Mouse (Mus musculus) embryonic facial prominence, embryonic 11.5 days (tissue): ENCODE measurements at regions not wholly inside any gene's neighbourhood (a gene's known extent, or its start where the extent isn't known, plus 50 kb on each side); places are given as distances from the start of the nearest gene placed in this dataset.

ENCODE experiments used
- ATAC-seq: fragments of 200-750 bp; cut with Nextera tagmentation; replicated peaks from 2 replicates; pipeline ENCODE4 v1.8.0; 2017; ENCODE audit warnings: low read depth; ENCODE audit not compliant: insufficient number of reproducible peaks, low FRiP score, low TSS enrichment
- DNase-seq: peaks from one replicate; pipeline ENCODE4 v3.0.0-alpha.2; 2015; ENCODE audit warnings: low spot score
- H3K27ac ChIP-seq: fragments of 300-500 bp; sonication (generic); replicated peaks from 2 replicates; pipeline ENCODE4 v1.5.1; 2014; ENCODE audit warnings: mild to moderate bottlenecking, low read depth, low read length, control low read depth
- H3K27me3 ChIP-seq: fragments of 300-500 bp; sonication (generic); 2 replicates; pipeline ENCODE4 v1.6.1; 2014; ENCODE audit warnings: mild to moderate bottlenecking, low read length, moderate library complexity, mixed read lengths; ENCODE audit not compliant: control insufficient read depth, insufficient read depth
- H3K36me3 ChIP-seq: fragments of 300-500 bp; sonication (generic); replicated peaks from 2 replicates; pipeline ENCODE4 v1.6.1; 2014; ENCODE audit warnings: low read depth, mild to moderate bottlenecking, low read length, moderate library complexity, mixed read lengths; ENCODE audit not compliant: control insufficient read depth, insufficient read depth
- H3K4me1 ChIP-seq: fragments of 300-500 bp; sonication (generic); 2 replicates; pipeline ENCODE4 v1.6.1; 2014; ENCODE audit warnings: low read length, mixed read lengths; ENCODE audit not compliant: control insufficient read depth, insufficient read depth
- H3K4me2 ChIP-seq: fragments of 300-500 bp; sonication (generic); 2 replicates; pipeline ENCODE4 v1.6.1; 2014; ENCODE audit warnings: low read depth, mild to moderate bottlenecking, control low read depth, low read length, moderate library complexity
- H3K4me3 ChIP-seq: fragments of 300-500 bp; sonication (generic); 2 replicates; pipeline ENCODE4 v1.5.1; 2014; ENCODE audit warnings: low read depth, low read length, control low read depth
- H3K9ac ChIP-seq: fragments of 300-500 bp; sonication (generic); replicated peaks from 2 replicates; pipeline ENCODE4 v1.6.1; 2014; ENCODE audit warnings: mild to moderate bottlenecking, control low read depth, low read length
- H3K9me3 ChIP-seq: fragments of 300-500 bp; sonication (generic); replicated peaks from 2 replicates; pipeline ENCODE4 v1.6.1; 2016; ENCODE audit warnings: mild to moderate bottlenecking, low read length, inconsistent platforms, mixed read lengths; ENCODE audit not compliant: control insufficient read depth
- WGBS: fragments of 180-500 bp; shearing (Covaris S2); extraction: QIAGEN DNeasy Blood & Tissue Kit; methylation state at CpG from one replicate; pipeline ENCODE4 v1.1.7; 2014; 5-methylcytosine and 5-hydroxymethylcytosine counted together

DNA sequence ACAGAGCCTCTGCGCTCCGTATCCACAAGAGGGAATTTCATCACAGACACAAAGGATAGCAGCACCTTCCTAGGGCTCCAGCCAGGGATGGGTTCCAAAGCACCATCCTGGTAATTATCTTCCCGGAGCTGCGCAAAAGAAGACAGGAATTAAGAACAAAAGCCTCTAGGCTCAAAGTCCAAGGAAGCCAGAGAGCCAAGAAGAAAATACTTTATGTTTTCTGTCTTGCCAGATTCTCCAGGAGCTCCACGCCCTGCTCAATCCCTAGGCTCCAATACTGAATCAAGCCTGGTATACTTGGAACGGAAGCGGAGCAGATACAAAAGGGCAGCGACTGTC is 54.4 kb downstream of the Irf2bpl start:
- no peak for ATAC-seq
- Histone ChIP-seq H3K27me3 (no peaks in the 10 kb centered on the region), H3K27ac (no peak overlapping the region), H3K4me1 (peaks cover 6% of the 10 kb centered on the region), H3K36me3 (no peaks in the 10 kb centered on the region), H3K4me2 (no peak overlapping the region), H3K9ac (no peak overlapping the region), H3K9me3 (no peaks in the 10 kb centered on the region), H3K4me3 (no peak overlapping the region)
- WGBS, result 56% methylated on average over 8 of the region's 8 CpGs
- no peak for DNase-seq

DNA sequence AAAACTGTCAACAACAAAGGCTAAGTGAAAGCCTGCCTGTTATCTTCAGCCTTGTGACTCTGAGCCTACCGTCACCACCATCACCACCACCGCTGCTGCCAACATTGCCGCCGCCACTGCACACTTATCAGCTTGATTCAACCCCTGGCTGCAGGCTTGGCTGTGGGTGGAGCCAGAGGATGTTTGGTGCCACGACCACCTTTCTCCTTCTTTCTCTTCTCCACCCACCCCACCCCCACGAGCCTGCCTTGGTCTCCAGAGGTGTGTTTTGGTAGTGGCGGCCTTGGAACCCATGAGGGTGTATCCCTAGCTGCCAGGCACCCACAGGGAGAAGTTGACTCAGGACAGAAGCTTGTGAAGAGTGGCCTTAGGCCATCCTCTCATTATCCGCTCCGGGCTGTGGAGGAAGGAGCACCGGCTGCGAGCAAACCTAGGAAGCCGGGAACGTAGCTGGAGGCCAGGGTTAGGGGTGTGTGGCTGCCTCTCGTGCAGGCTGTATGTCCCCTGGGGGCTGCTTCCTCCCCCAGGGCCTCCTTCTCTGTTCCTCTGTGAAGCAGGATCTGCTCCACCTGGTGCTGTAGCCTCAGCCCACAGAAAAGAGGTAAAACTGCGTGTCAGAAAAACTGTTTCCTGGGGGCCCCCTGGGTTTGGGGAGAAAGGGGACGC is 54.9 kb downstream of the Irf2bpl start:
- Histone ChIP-seq H3K27ac (no peak overlapping the region), H3K4me2 (no peak overlapping the region), H3K9ac (no peak overlapping the region), H3K4me1 (peaks cover 10% of the 10 kb centered on the region), H3K27me3 (no peaks in the 10 kb centered on the region), H3K4me3 (no peak overlapping the region), H3K9me3 (no peaks in the 10 kb centered on the region), H3K36me3 (no peaks in the 10 kb centered on the region)
- DNase-seq, result no peak
- WGBS, result 54% methylated on average over 16 of the region's 16 CpGs
- ATAC-seq, result no peak

DNA sequence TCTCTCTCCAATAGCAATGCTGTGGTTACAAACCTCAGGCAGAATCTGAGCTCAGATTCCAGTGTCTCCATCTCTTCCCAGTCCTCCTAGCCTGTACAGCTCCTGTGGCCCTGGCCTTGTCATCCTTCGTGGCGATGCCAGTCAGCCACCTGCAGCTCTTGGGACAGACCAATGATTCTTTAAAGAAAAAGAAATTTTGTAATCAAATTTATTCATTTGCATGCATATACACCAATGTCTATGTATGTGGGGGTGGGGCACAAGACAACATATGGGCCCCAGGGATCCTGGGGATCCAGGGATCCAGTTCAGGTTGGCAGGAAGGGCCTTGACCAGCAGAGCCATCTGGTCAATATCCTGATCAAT is 57.4 kb downstream of the Irf2bpl start:
- Histone ChIP-seq H3K9ac (no peak overlapping the region), H3K36me3 (no peaks in the 10 kb centered on the region), H3K27ac (no peak overlapping the region), H3K4me1 (peaks cover 10% of the 10 kb centered on the region), H3K27me3 (no peaks in the 10 kb centered on the region), H3K9me3 (no peaks in the 10 kb centered on the region), H3K4me2 (no peak overlapping the region), H3K4me3 (no peak overlapping the region)
- 94% methylated on average over 2 of the region's 2 CpGs for WGBS
- ATAC-seq (no peak), DNase-seq (no peak)

DNA sequence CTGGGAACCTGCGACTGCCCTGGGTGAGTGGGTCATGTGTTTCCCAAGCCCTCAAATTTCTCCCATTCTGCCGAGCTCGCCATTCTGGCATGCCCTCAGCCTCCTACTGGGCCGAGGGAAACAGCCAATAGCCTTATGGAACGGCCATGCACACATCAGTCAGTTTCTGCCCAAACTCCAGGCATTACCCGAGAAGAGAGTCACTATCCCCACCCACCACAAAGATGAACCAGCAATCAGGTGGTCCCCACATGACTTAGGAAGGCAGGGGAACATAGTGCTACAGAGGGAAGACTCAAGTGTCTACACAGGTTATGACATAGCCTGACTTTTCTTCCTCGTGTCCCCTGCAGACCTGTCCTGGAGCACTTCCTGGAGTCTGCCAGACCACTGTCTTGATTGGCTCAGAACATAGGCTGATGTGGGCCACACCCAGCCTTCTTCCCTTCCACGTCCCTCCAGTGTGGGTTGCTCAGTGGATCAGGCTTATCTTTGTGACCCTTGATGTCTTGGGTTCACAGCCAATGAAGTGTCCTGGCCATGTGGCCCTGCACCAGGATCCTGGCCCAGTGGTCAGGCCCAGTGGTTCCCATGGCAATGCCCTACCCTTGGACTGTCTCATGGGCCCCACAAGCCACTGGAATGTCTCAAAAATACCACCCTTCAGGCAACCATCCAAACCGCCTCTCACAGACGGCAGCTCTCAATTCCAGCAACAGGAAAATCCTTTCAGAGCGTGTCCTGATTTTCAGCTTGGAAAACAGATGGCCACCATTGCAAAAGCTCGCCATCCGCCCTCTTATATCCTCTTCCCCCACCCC is 58.0 kb downstream of the Irf2bpl start:
- no peaks in the 10 kb centered on the region for H3K36me3 ChIP-seq
- DNase-seq, result no peak
- H3K27me3 ChIP-seq, result no peaks in the 10 kb centered on the region
- 66% methylated on average over 13 of the region's 13 CpGs for WGBS
- no peaks in the 10 kb centered on the region for H3K9me3 ChIP-seq
- no peak overlapping the region for H3K27ac ChIP-seq
- no peak overlapping the region for H3K9ac ChIP-seq
- H3K4me2 ChIP-seq, result no peak overlapping the region
- no peak overlapping the region for H3K4me3 ChIP-seq
- ATAC-seq, result no peak
- peaks cover 5% of the 10 kb centered on the region for H3K4me1 ChIP-seq

- no peak for ATAC-seq
- Histone ChIP-seq H3K9ac (no peak overlapping the region), H3K9me3 (no peaks in the 10 kb centered on the region), H3K4me3 (no peak overlapping the region), H3K36me3 (no peaks in the 10 kb centered on the region), H3K27me3 (no peaks in the 10 kb centered on the region), H3K4me2 (no peak overlapping the region), H3K27ac (peak overlapping the region; percentile 96; the same call in 1 of the 2 replicates), H3K4me1 (peaks cover 5% of the 10 kb centered on the region)
- WGBS, result 51% methylated on average over 6 of the region's 6 CpGs
- DNase-seq, result no peak
Measured at GRCm38 (mm10) chr12:86825584-86826419, 58.8 kb downstream of the Irf2bpl start.

DNA sequence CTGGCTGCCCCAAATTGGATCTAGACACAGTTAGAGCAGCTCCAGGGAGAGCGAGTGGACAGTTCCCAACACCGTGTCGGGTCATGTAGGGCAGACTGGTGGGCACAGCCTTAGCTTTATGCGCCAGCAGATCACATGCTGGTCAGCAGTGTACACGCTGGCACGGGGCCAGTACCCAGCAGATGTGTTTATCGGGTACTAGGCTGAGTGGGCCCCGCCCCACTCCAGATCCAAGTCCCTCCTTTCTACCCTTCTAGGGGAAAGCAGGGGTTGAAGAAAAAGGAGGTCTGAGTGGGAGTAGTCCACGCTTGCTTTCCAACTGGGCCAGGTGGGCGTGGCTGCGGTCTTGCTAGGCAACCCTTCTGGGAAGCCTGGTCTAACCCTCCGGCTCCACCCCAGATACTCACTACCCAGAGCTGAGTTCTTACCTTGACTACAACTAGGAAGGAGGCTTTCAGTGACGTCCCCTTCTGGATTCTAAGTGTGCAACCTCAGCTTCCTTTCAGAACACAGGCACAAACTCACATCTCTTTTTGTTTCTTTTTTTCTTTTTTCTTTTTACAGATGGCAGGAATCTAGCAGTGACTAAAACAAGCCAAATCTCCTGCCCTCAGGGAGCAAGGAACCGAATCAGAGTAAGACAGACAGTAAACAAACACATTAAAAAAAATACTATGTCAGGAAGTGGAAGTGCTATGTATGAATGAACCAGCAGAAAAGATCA is 59.6 kb downstream of the Irf2bpl start:
- no peaks in the 10 kb centered on the region for H3K9me3 ChIP-seq
- no peaks in the 10 kb centered on the region for H3K27me3 ChIP-seq
- peaks cover 5% of the 10 kb centered on the region for H3K4me1 ChIP-seq
- ATAC-seq, result peak; percentile 50
- H3K36me3 ChIP-seq, result no peaks in the 10 kb centered on the region
- 16% methylated on average over 14 of the region's 14 CpGs for WGBS
- H3K4me3 ChIP-seq, result no peak overlapping the region
- H3K4me2 ChIP-seq, result peak overlapping the region; percentile 23; the same call in 1 of the 2 replicates
- peak overlapping the region; percentile 96 for H3K27ac ChIP-seq
- H3K9ac ChIP-seq, result no peak overlapping the region; the same call in 1 of the 2 replicates
- peak; percentile 71 for DNase-seq

GRCm38 (mm10) chr12:86823855-86824589 is 60.6 kb downstream of the Irf2bpl start:
- H3K4me3 ChIP-seq, result no peak overlapping the region
- WGBS, result under 1% methylated on average over 29 of the region's 29 CpGs
- peak; percentile 94 for DNase-seq
- H3K9me3 ChIP-seq, result no peaks in the 10 kb centered on the region
- H3K4me2 ChIP-seq, result peak overlapping the region; percentile 14
- H3K27me3 ChIP-seq, result no peaks in the 10 kb centered on the region
- H3K4me1 ChIP-seq, result peaks cover 5% of the 10 kb centered on the region
- H3K36me3 ChIP-seq, result no peaks in the 10 kb centered on the region
- peak overlapping the region; percentile 56 for H3K9ac ChIP-seq
- peak overlapping the region; percentile 96 for H3K27ac ChIP-seq
- peak; percentile 90 for ATAC-seq
